Mouse (Mus musculus) stomach, postnatal 0 days (tissue): ENCODE results near the gene Plekhg5. TPM values are rescaled to one million over a fixed set of nuclear protein-coding genes. Genes with fewer than 3 reads are reported as not detected.

Source experiments
- ATAC-seq: fragments of 200-750 bp; cut with Nextera tagmentation; 2 replicates; pipeline ENCODE4 v1.8.0; 2017; ENCODE audit not compliant: low FRiP score, low TSS enrichment
- DNase-seq: peaks from one replicate; pipeline ENCODE4 v3.0.0-alpha.2; 2016; ENCODE audit warnings: low spot score
- H3K27ac ChIP-seq: fragments of 300-500 bp; sonication (generic); replicated peaks from 2 replicates; pipeline ENCODE4 v1.5.1; 2014; ENCODE audit warnings: mild to moderate bottlenecking, control low read depth
- H3K27me3 ChIP-seq: fragments of 300-500 bp; sonication (generic); 2 replicates; pipeline ENCODE4 v1.6.1; 2014; ENCODE audit warnings: low read length; ENCODE audit not compliant: control insufficient read depth, insufficient read depth
- H3K36me3 ChIP-seq: fragments of 300-500 bp; sonication (generic); 2 replicates; pipeline ENCODE4 v1.6.1; 2014; ENCODE audit warnings: low read length, mixed read lengths; ENCODE audit not compliant: control insufficient read depth, insufficient read depth
- H3K4me1 ChIP-seq: fragments of 300-500 bp; sonication (generic); replicated peaks from 2 replicates; pipeline ENCODE4 v1.6.1; 2014; ENCODE audit warnings: antibody characterized with exemption; ENCODE audit not compliant: control insufficient read depth, insufficient read depth
- H3K4me2 ChIP-seq: fragments of 300-500 bp; sonication (generic); replicated peaks from 2 replicates; pipeline ENCODE4 v1.6.1; 2014; ENCODE audit warnings: low read depth, mild to moderate bottlenecking, control low read depth, moderate library complexity
- H3K4me3 ChIP-seq: fragments of 300-500 bp; sonication (generic); 2 replicates; pipeline ENCODE4 v1.5.1; 2014; ENCODE audit warnings: low read depth, low read length, control low read depth
- H3K9ac ChIP-seq: fragments of 300-500 bp; sonication (generic); 2 replicates; pipeline ENCODE4 v1.6.1; 2014; ENCODE audit warnings: mild to moderate bottlenecking, low read length, control low read depth, mixed read lengths
- H3K9me3 ChIP-seq: fragments of 300-500 bp; sonication (generic); 2 replicates; pipeline ENCODE4 v1.6.1; 2016; ENCODE audit warnings: low read length; ENCODE audit not compliant: control insufficient read depth
- CTCF ChIP-seq: IDR thresholded peaks from 2 replicates; pipeline ENCODE4 v1.5.1; 2016; ENCODE audit warnings: antibody characterized with exemption, low read depth, mild to moderate bottlenecking, moderate library complexity
- EP300 ChIP-seq: optimal IDR thresholded peaks from 2 replicates; pipeline ENCODE3; 2016; ENCODE audit warnings: antibody characterized with exemption
- WGBS: fragments of 180-500 bp; shearing (Covaris S2); extraction: QIAGEN DNeasy Blood & Tissue Kit; methylation state at CpG from one replicate; pipeline ENCODE4 v1.1.7; 2014; 5-methylcytosine and 5-hydroxymethylcytosine counted together
- polyA plus RNA-seq: library from polyadenylated mRNA; unstranded; fragments of >200 nt; fragmentation: Nextera tagmentation; extraction: Ambion mirVana; gene quantifications from 2 replicates; pipeline ENCODE4 v1.2.1, GENCODE M21; 2015

The Plekhg5 gene
- polyA plus RNA-seq, 1 experiment from 2014 or later = 6.4 TPM

GRCm38 (mm10) chr4:152073715-152074114 lies 1.4 kb downstream of the Plekhg5 start:
- WGBS = 52% methylated on average over 6 of the region's 6 CpGs
- Histone ChIP-seq H3K27ac (no peak overlapping the region), H3K4me3 (no peak overlapping the region), H3K9ac (no peak overlapping the region), H3K36me3 (no peaks in the 10 kb centered on the region), H3K4me1 (no peaks in the 10 kb centered on the region), H3K4me2 (no peak overlapping the region), H3K27me3 (no peaks in the 10 kb centered on the region), H3K9me3 (no peaks in the 10 kb centered on the region)
- ATAC-seq (0 out of 2 replicates have a peak, but pooled peaks have one; percentile 6), DNase-seq (peak; percentile 32)
- TF ChIP-seq CTCF (no peak), EP300 (no peak)

GRCm38 (mm10) chr4:152074548-152074947 lies 2.2 kb downstream of the Plekhg5 start:
- Histone ChIP-seq H3K4me3 (no peak overlapping the region), H3K9me3 (no peaks in the 10 kb centered on the region), H3K9ac (no peak overlapping the region), H3K27me3 (no peaks in the 10 kb centered on the region), H3K36me3 (no peaks in the 10 kb centered on the region), H3K27ac (no peak overlapping the region), H3K4me2 (no peak overlapping the region), H3K4me1 (no peaks in the 10 kb centered on the region)
- peak; percentile 25; the same call in 1 of the 2 replicates for TF ChIP-seq CTCF
- TF ChIP-seq EP300 = no peak
- ATAC-seq = no peak
- DNase-seq = no peak
- WGBS = 86% methylated on average over 9 of the region's 9 CpGs

GRCm38 (mm10) chr4:152077191-152077590 lies 4.9 kb downstream of the Plekhg5 start:
- DNase-seq (no peak), ATAC-seq (no peak)
- TF ChIP-seq CTCF = no peak
- no peak for TF ChIP-seq EP300
- Histone ChIP-seq H3K27me3 (no peaks in the 10 kb centered on the region), H3K36me3 (no peaks in the 10 kb centered on the region), H3K4me1 (no peaks in the 10 kb centered on the region), H3K9me3 (no peaks in the 10 kb centered on the region), H3K4me2 (no peak overlapping the region), H3K27ac (no peak overlapping the region), H3K9ac (no peak overlapping the region), H3K4me3 (no peak overlapping the region)
- 86% methylated on average over 9 of the region's 9 CpGs for WGBS

GRCm38 (mm10) chr4:152078105-152078530 lies 5.8 kb downstream of the Plekhg5 start:
- Histone ChIP-seq H3K27ac (no peak overlapping the region), H3K4me1 (no peaks in the 10 kb centered on the region), H3K9ac (no peak overlapping the region), H3K36me3 (no peaks in the 10 kb centered on the region), H3K9me3 (no peaks in the 10 kb centered on the region), H3K4me2 (no peak overlapping the region), H3K4me3 (no peak overlapping the region), H3K27me3 (no peaks in the 10 kb centered on the region)
- ATAC-seq (peak; percentile 38; the same call in 1 of the 2 replicates), DNase-seq (no peak)
- 83% methylated on average over 10 of the region's 10 CpGs for WGBS
- TF ChIP-seq CTCF (no peak), EP300 (no peak)

- no peak for DNase-seq
- Histone ChIP-seq H3K9me3 (no peaks in the 10 kb centered on the region), H3K4me1 (no peaks in the 10 kb centered on the region), H3K27ac (no peak overlapping the region), H3K36me3 (no peaks in the 10 kb centered on the region), H3K9ac (no peak overlapping the region), H3K4me2 (no peak overlapping the region), H3K27me3 (no peaks in the 10 kb centered on the region), H3K4me3 (no peak overlapping the region)
- no peak for TF ChIP-seq EP300
- TF ChIP-seq CTCF = peak; percentile 27; the same call in 1 of the 2 replicates
- ATAC-seq = no peak
- whole genome bisulfite sequencing = 85% methylated on average over 3 of the region's 3 CpGs
Measured at GRCm38 (mm10) chr4:152079261-152079660, 7.0 kb downstream of the Plekhg5 start.

- no peak overlapping the region for H3K4me2 ChIP-seq
- DNase-seq (no peak), ATAC-seq (no peak)
- no peaks in the 10 kb centered on the region for H3K27me3 ChIP-seq
- TF ChIP-seq CTCF (no peak), EP300 (no peak)
- H3K9me3 ChIP-seq = no peaks in the 10 kb centered on the region
- WGBS = 60% methylated on average over 7 of the region's 7 CpGs
- no peaks in the 10 kb centered on the region for H3K36me3 ChIP-seq
- H3K27ac ChIP-seq = no peak overlapping the region
- H3K4me1 ChIP-seq = no peaks in the 10 kb centered on the region
- no peak overlapping the region for H3K9ac ChIP-seq
- no peak overlapping the region for H3K4me3 ChIP-seq
Measured at GRCm38 (mm10) chr4:152079931-152080330, 7.6 kb downstream of the Plekhg5 start.
